Mouse (Mus musculus): Measurements from ENCODE around the gene Tns4. TPM values are rescaled to one million over a fixed set of nuclear protein-coding genes. Genes with fewer than 3 reads are reported as not detected.
A peak's percentile ranks its signal among the peaks of the same experiment; 100 is the strongest.

Tns4 gene
- polyA plus RNA-seq, 1 experiment from 2014 or later = 0.16 TPM

GRCm38 (mm10) chr11:99041051-99041729 is 47.9 kb downstream of the Tns4 start, which contains the start of gene Igfbp4:
Igfbp4 (plus strand) TSS chr11:99041244.
- Histone ChIP-seq H3K27ac (peak within 1 kb of the TSS; percentile 89), H3K27me3 (no peaks in the 10 kb centered on the region), H3K36me3 (no peaks in the 10 kb centered on the region), H3K4me3 (replicated peaks) (peak within 1 kb of the TSS; percentile 60), H3K9ac (replicated peaks) (peak within 1 kb of the TSS; percentile 85), H3K4me2 (replicated peaks) (peak within 1 kb of the TSS; percentile 98), H3K9me3 (no peaks in the 10 kb centered on the region), H3K4me1 (replicated peaks) (peaks cover 25% of the 10 kb centered on the region)
- peak; percentile 76 for ATAC-seq
- under 1% methylated on average over 62 of the region's 63 CpGs for WGBS

GRCm38 (mm10) chr11:99040346-99040974 is 48.6 kb downstream of the Tns4 start:
- H3K4me3 ChIP-seq (replicated peaks) = peak overlapping the region; percentile 60
- peak overlapping the region; percentile 89 for H3K27ac ChIP-seq
- peaks cover 25% of the 10 kb centered on the region for H3K4me1 ChIP-seq (replicated peaks)
- under 1% methylated on average over 17 of the region's 17 CpGs for WGBS
- no peaks in the 10 kb centered on the region for H3K27me3 ChIP-seq
- H3K36me3 ChIP-seq = no peaks in the 10 kb centered on the region
- peak overlapping the region; percentile 98 for H3K4me2 ChIP-seq (replicated peaks)
- no peaks in the 10 kb centered on the region for H3K9me3 ChIP-seq
- H3K9ac ChIP-seq (replicated peaks) = peak overlapping the region; percentile 85
- ATAC-seq = peak; percentile 40

GRCm38 (mm10) chr11:99039782-99040181 is 49.3 kb downstream of the Tns4 start:
- peak; percentile 83 for ATAC-seq
- Histone ChIP-seq H3K27ac (peak overlapping the region; percentile 89), H3K4me3 (replicated peaks) (peak overlapping the region; percentile 60), H3K27me3 (no peaks in the 10 kb centered on the region), H3K9me3 (no peaks in the 10 kb centered on the region), H3K4me1 (replicated peaks) (peaks cover 25% of the 10 kb centered on the region), H3K4me2 (replicated peaks) (peak overlapping the region; percentile 98), H3K9ac (replicated peaks) (peak overlapping the region; percentile 85), H3K36me3 (no peaks in the 10 kb centered on the region)
- WGBS = 1% methylated on average over 15 of the region's 15 CpGs

GRCm38 (mm10) chr11:99036254-99036653 is 52.9 kb downstream of the Tns4 start:
- no peak overlapping the region for H3K27ac ChIP-seq
- no peak for ATAC-seq
- no peaks in the 10 kb centered on the region for H3K9me3 ChIP-seq
- H3K4me2 ChIP-seq (replicated peaks) = no peak overlapping the region
- H3K27me3 ChIP-seq = no peaks in the 10 kb centered on the region
- H3K36me3 ChIP-seq = no peaks in the 10 kb centered on the region
- 79% methylated on average over 6 of the region's 6 CpGs for WGBS
- peaks cover 12% of the 10 kb centered on the region for H3K4me1 ChIP-seq (replicated peaks)
- H3K9ac ChIP-seq (replicated peaks) = no peak overlapping the region
- H3K4me3 ChIP-seq (replicated peaks) = no peak overlapping the region

GRCm38 (mm10) chr11:99035350-99035749 is 53.8 kb downstream of the Tns4 start:
- ATAC-seq = no peak
- Histone ChIP-seq H3K4me3 (replicated peaks) (no peak overlapping the region), H3K9ac (replicated peaks) (no peak overlapping the region), H3K9me3 (no peaks in the 10 kb centered on the region), H3K4me2 (replicated peaks) (no peak overlapping the region), H3K36me3 (no peaks in the 10 kb centered on the region), H3K27me3 (no peaks in the 10 kb centered on the region), H3K27ac (no peak overlapping the region), H3K4me1 (replicated peaks) (peaks cover 3% of the 10 kb centered on the region)
- WGBS = 78% methylated on average over 4 of the region's 4 CpGs

GRCm38 (mm10) chr11:99026899-99027440 is 62.1 kb downstream of the Tns4 start:
- peaks cover 21% of the 10 kb centered on the region for H3K4me1 ChIP-seq (replicated peaks)
- H3K4me3 ChIP-seq (replicated peaks) = no peak overlapping the region
- H3K4me2 ChIP-seq (replicated peaks) = no peak overlapping the region
- ATAC-seq = no peak
- no peaks in the 10 kb centered on the region for H3K27me3 ChIP-seq
- H3K9ac ChIP-seq (replicated peaks) = no peak overlapping the region
- 92% methylated on average over 12 of the region's 12 CpGs for WGBS
- no peak overlapping the region for H3K27ac ChIP-seq
- no peaks in the 10 kb centered on the region for H3K36me3 ChIP-seq
- H3K9me3 ChIP-seq = no peaks in the 10 kb centered on the region

GRCm38 (mm10) chr11:99025878-99026277 is 63.2 kb downstream of the Tns4 start:
- no peak overlapping the region for H3K9ac ChIP-seq (replicated peaks)
- H3K4me3 ChIP-seq (replicated peaks) = no peak overlapping the region
- H3K27ac ChIP-seq = no peak overlapping the region
- H3K4me2 ChIP-seq (replicated peaks) = no peak overlapping the region
- peaks cover 24% of the 10 kb centered on the region for H3K4me1 ChIP-seq (replicated peaks)
- no peaks in the 10 kb centered on the region for H3K36me3 ChIP-seq
- no peak for ATAC-seq
- H3K27me3 ChIP-seq = no peaks in the 10 kb centered on the region
- no peaks in the 10 kb centered on the region for H3K9me3 ChIP-seq
- 89% methylated on average over 6 of the region's 6 CpGs for WGBS

GRCm38 (mm10) chr11:99024468-99025134 is 64.5 kb downstream of the Tns4 start:
- Histone ChIP-seq H3K36me3 (peaks cover 7% of the 10 kb centered on the region; the same call in 1 of the 2 replicates), H3K4me1 (replicated peaks) (peaks cover 24% of the 10 kb centered on the region), H3K4me2 (replicated peaks) (peak overlapping the region; percentile 48), H3K9me3 (no peaks in the 10 kb centered on the region), H3K9ac (replicated peaks) (no peak overlapping the region; the same call in 1 of the 2 replicates), H3K4me3 (replicated peaks) (peak overlapping the region; percentile 38), H3K27me3 (no peaks in the 10 kb centered on the region), H3K27ac (no peak overlapping the region)
- WGBS = 54% methylated on average over 18 of the region's 18 CpGs
- peak; percentile 46 for ATAC-seq

GRCm38 (mm10) chr11:99023500-99024467 is 65.3 kb downstream of the Tns4 start, which contains the start of gene Top2a:
Top2a (minus strand) TSS chr11:99024189.
- under 1% methylated on average over 54 of the region's 54 CpGs for WGBS
- H3K27me3 ChIP-seq = no peaks in the 10 kb centered on the region
- peak within 1 kb of the TSS; percentile 62 for H3K4me3 ChIP-seq (replicated peaks)
- peak within 1 kb of the TSS; percentile 73 for H3K4me2 ChIP-seq (replicated peaks)
- H3K9me3 ChIP-seq = no peaks in the 10 kb centered on the region
- H3K4me1 ChIP-seq (replicated peaks) = peaks cover 24% of the 10 kb centered on the region
- ATAC-seq = peak; percentile 96
- no peak within 1 kb of the TSS for H3K27ac ChIP-seq
- H3K9ac ChIP-seq (replicated peaks) = peak within 1 kb of the TSS; percentile 70
- peaks cover 7% of the 10 kb centered on the region; the same call in 1 of the 2 replicates for H3K36me3 ChIP-seq

GRCm38 (mm10) chr11:99023094-99023493 is 66.0 kb downstream of the Tns4 start:
- H3K9ac ChIP-seq (replicated peaks) = peak overlapping the region; percentile 70
- H3K4me3 ChIP-seq (replicated peaks) = peak overlapping the region; percentile 62
- H3K4me1 ChIP-seq (replicated peaks) = peaks cover 24% of the 10 kb centered on the region
- no peaks in the 10 kb centered on the region for H3K9me3 ChIP-seq
- 9% methylated on average over 4 of the region's 4 CpGs for WGBS
- H3K4me2 ChIP-seq (replicated peaks) = peak overlapping the region; percentile 73
- no peaks in the 10 kb centered on the region for H3K27me3 ChIP-seq
- ATAC-seq = no peak
- peaks cover 7% of the 10 kb centered on the region; the same call in 1 of the 2 replicates for H3K36me3 ChIP-seq
- H3K27ac ChIP-seq = no peak overlapping the region

GRCm38 (mm10) chr11:99022384-99022933 is 66.6 kb downstream of the Tns4 start:
- Histone ChIP-seq H3K27me3 (no peaks in the 10 kb centered on the region), H3K4me2 (replicated peaks) (peak overlapping the region; percentile 73), H3K4me3 (replicated peaks) (peak overlapping the region; percentile 62), H3K36me3 (peaks cover 7% of the 10 kb centered on the region), H3K9ac (replicated peaks) (peak overlapping the region; percentile 70; the same call in 1 of the 2 replicates), H3K4me1 (replicated peaks) (peaks cover 24% of the 10 kb centered on the region), H3K9me3 (no peaks in the 10 kb centered on the region), H3K27ac (no peak overlapping the region)
- no peak for ATAC-seq
- WGBS = 84% methylated on average over 5 of the region's 5 CpGs

Measured in midbrain, embryonic 13.5 days (tissue).